Mouse (Mus musculus) megakaryocyte, embryonic 14.5 days (primary cell): ENCODE data around the gene Fcgr2b.
"Not testable (repeated sequence)": the region's sequence is repeated elsewhere in the genome, so short reads cannot be mapped to it uniquely, and the experiment has no call there.

Experiments
- FLI1 ChIP-seq: IDR thresholded peaks from 2 replicates; pipeline ENCODE4 v1.6.1; 2012; ENCODE audit warnings: low read length, inconsistent platforms, mixed read lengths
- GATA1 ChIP-seq: IDR thresholded peaks from 3 replicates; pipeline ENCODE4 v1.6.1; 2012; ENCODE audit warnings: mixed read lengths, low read length, inconsistent platforms, borderline replicate concordance

DNA sequence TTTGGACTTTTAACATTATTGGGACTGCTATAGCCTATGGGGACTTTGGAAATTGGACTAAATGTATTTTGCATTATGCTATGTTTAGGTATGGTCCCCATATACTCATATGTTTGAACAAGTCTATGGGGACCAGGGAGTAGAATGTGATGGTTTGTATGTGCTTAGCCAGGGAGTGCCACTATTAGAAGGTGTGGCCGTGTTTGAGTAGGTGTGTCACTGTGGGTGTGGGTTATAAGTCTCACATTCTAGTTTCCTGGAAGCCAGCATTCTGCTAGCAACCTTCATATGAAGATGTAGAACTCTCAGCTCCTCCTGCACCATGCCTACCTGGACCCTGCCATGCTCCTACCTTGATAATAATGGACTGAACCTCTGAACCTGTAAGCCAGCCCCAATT is 5.3 kb upstream of the Fcgr2b start:
- TF ChIP-seq GATA1, FLI1: not testable (repeated sequence)
